Mouse (Mus musculus) right cerebral cortex, postnatal 4 days (tissue): ENCODE results near the gene Actc1.

ENCODE experiments used
- DNase-seq: peaks from one replicate; pipeline ENCODE4 v3.0.0-alpha.2; 2022

Actc1 gene

GRCm38 (mm10) chr2:114047960-114048611 is 5.3 kb downstream of the Actc1 start:
- no peak for DNase-seq

DNA sequence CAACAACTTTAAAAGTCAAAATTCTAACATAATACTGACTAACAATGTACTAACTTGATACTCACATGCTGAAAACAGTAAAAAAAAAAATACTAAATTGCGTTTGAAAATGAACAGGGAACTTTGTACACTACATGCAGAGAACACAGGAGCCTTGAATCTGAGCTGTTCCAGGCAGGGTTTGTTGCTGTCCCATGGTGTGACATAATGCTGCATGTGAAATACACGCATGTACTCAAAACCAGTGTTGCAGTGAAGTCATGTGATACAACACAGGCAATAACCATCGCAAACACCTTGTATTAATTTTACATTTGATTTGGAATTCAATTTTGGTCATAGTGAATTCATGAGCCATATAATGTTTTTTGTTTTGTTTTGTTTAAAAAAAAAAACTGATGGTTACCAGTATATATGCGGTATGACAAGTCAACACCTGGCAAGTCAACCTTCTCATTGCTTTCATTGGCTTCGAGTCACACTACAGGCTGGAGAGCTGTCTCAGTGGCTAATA is 7.1 kb downstream of the Actc1 start:
- DNase-seq, result no peak

DNA sequence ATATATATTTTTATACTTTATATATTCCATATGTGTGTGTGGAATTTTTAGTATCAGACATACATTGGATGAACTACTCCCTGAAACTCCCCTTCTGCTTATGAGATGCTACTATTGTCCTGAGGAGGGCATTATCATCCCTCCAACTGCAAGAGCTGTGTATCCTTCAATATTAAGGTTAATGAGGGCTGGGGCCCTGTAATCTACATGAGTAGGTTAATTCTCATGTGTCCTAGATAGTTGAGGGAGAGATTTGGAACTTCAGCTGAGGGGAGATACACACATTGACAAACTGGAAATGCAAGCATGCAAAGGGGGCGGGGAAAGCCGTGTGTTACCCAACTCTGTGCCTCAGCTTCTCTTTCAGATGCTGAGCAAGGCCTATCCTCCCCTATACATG is 15.4 kb downstream of the Actc1 start:
- DNase-seq, result no peak

DNA sequence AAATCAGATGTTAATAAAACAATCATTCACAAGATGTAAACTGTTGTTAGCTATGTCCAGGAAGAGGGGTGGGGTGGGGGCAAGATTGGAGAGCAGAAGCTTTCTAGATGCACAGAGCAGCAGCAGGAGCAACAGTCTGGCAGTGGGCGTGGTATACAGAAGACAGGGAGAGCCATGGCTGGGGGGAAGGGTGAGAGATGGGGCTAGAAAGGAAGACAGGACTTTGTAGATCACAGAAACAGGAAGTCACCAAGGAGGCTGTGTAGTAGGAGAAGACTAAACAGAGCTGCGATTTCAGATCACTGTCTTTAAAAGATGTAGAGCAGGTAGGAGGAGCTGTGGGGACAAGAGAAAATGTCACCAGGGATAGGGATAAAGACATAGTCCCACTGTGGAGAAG is 21.1 kb downstream of the Actc1 start:
- no peak for DNase-seq

GRCm38 (mm10) chr2:114023383-114023782 is 30.0 kb downstream of the Actc1 start:
- no peak for DNase-seq

DNA sequence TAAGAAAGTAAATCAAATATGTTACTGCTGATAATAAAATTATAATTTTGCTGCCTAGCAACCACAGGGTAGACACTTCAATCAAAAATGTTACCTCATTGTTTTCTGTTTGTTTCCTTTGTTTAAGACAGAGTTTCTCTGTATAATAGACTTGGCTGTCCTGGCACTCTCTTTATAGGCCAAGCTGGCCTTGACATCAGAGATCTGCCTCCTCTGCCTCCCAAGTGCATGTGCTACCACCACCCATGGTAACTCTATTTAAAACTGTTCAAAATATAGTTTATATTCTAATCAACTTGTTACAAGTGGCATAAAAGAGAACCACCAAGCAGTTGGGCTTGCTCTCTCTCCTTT is 33.2 kb downstream of the Actc1 start:
- no peak for DNase-seq

DNA sequence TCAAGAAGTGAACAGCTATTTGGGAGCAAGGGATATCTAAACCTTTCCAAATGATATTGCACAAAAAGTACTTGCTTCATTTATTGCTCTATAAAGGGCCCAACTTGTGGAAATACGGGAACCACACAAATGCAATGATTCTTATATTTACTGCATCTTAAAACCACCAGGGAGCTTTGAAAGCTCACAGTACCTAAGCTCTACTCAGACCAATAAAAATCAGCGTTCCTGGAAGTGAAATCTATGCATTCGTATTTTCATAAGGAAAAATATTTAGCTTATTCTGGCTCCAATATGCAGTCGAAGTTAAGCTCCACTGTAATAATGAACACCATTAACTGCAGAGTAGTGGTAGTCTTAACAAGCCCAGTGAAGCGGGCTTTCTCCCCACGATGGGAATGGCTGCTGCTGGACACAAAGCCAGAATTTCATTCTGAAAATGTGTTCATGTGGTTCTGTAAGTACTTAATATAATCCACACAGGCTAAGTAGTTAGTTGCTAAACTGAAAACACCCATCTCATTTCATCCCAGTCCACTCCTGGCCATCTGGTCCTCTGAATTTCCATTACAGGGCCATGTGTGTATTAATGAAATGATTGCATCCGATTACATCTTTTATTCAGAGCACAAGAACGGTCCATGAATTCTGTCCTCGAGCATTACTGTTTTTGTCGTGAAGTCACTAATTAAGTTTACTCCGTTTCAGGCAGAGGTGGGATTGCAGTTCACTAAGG is 33.7 kb downstream of the Actc1 start:
- no peak for DNase-seq

DNA sequence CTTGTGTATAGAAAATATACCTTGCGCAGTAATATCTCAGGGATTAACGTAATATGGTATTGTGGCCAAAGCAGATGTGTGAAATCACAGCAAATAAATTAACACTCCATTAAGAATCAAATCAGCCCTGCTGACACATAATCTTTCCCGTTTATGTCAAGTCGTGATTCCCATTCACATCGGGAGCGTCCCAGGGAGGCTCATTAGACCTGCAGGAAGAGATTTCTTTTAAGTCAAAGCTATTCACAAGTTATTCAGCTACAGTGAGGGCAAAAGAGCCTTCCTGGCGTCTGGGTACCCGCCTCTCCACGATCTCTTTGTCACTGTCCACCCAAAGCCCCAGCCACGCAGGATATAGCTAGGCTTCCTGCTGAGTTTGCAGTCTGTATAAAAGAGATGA is 35.2 kb downstream of the Actc1 start:
- DNase-seq, result no peak

GRCm38 (mm10) chr2:114014839-114015238 is 38.5 kb downstream of the Actc1 start:
- no peak for DNase-seq

DNA sequence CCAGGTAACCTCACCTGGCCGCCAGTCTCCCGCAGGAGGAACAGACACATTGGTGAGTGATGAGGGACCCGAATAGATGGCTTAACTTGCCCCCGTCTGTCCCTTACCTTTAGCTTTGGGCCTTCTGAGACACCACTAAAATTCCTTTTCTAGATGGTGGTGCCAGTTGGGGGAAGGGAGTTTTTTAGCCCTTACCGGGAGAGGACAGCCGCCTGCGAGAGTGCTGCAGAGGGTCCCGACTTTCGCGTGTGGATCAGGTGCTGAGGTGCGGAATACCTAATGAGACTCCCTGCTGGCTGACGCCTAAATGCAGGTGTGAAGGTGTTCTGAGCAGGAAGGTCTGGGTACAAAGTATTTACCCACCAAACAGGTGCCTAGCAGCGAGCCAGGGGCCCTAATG is 39.5 kb downstream of the Actc1 start:
- DNase-seq, result peak; percentile 12

DNA sequence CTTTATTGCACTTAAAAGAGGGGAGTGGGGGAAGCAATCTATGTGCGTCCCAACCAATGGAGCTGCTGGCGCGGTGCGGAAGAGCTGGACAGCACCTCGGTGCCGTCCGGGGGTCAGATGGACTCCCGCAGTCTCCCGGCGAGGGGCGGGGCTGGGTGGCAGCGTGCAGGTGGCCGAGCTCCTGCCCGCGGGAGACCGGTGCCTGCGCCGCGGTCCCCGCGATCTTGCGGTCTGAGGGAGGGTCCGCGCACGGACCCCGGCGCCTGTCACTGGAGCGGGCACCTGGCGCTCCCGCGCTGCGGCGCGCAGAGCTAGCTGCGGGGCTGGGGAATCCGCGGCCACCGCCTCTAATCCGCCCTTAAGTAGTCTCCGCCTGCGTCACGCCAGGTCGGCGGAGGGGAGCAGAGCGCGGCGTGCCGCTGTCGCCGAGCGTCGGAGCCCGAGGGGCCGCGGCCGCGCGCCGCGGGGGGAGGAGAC is 40.0 kb downstream of the Actc1 start, which contains the start of gene Gjd2:
TSS of gene Gjd2 (minus strand) at position 325 of the 477 bp plus-strand sequence.
- DNase-seq, result peak; percentile 38

- DNase-seq, result peak; percentile 62
Observed at GRCm38 (mm10) chr2:114012749-114013211, 40.6 kb downstream of the Actc1 start.

DNA sequence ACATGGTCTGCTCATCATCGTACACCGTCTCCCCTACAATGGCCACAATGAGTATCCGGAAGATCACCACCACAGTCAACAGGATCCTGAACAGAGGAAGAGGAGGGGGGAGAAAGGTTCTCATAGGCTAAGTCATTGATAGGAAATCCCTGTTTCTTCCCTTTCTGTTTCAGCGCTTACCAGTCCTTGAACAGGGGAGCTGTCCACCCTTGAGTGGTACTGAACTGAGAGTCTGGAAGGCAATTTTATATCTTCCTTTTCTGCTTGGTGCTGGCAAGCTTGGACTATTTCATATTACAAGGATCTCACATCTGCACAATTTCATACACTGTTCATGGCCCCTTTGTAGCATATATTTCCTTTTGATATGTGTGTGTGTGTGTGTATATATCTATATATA is 41.5 kb downstream of the Actc1 start:
- no peak for DNase-seq

DNA sequence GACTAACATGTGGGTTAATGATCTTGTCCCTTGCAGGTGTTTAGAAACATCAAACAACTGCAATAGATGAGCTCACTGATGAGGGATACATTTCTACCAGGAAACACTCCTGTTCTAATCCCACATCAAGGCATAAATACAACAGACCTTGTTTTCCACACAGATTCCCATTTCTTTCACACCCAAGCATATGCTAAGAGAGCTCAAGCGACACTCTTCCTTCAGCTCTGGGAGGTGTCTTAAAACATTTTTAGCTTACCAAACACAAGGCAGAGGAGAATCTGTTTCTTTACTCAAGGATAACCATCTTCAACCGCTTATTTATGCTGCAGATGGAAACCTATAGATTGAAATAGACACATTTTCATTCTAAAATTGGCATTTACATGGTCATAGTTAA is 45.0 kb downstream of the Actc1 start:
- no peak for DNase-seq

DNA sequence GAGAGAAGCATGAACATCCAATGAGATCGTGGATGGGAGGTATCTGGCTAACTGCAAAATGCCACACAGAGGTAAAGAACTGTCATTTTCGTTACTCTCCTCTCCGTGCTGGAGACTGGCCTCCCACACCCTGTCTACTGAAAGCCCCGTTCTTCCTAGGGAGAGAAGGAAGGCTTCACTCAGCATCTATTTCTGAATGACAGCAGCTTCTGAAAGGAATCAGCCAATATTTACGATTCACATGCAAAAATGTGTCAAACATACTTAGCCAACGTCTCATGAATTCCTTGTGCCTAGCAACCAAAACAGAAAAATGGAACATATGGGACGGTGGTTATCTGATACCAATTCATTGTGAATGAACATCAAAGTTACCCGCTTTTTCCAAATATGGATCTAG is 55.9 kb downstream of the Actc1 start:
- DNase-seq, result no peak
